Mouse (Mus musculus) adipocyte (in vitro differentiated cells): ENCODE results near the gene Rb1.
A peak's percentile ranks its signal among the peaks of the same experiment; 100 is the strongest.

ENCODE experiments used
- DNase-seq: peaks from one replicate; pipeline ENCODE4 v3.0.0-alpha.2; 2016; ENCODE audit warnings: low spot score

The Rb1 gene

DNA sequence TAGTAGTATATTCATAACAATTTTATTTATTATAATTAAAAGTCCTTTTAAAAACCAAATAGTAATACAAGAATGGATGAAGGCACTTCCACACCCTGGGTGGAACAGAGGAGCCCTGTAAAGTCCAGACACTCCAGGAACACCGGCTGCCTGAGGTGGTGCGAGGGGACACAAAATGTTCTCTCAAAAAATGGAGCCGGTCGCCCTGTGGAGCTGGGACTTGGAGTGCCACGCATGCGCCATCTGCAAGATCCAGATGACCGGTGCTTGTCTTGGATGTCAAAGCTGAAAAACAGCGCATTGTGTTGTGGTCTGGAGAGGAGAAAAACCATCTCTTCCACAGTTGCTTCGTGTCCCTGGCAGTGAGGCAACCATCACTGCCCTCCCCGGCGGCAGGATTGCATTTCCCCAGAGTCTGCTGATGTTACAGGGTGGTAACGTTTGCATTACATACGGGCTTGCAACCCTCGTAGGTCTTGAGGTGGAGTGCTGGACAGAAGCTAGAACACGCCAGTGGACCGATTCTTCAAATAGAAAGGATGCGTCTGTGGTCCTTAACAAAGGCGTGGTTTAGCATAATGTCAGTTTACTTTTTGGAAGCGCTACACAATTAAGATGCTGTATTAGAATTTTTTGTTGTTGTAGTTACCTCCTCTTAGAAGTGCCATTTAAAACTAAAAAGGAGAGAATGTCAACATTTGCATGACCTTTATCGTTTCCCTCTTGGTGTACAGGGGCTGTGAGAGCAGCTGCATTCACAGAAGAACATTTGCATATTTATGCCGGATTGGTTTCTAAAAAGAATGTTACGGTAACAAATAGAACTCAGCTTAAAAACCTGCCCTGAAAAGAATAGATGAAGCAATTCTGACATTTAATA is 9.5 kb upstream of the Rb1 start:
- no peak for DNase-seq

DNA sequence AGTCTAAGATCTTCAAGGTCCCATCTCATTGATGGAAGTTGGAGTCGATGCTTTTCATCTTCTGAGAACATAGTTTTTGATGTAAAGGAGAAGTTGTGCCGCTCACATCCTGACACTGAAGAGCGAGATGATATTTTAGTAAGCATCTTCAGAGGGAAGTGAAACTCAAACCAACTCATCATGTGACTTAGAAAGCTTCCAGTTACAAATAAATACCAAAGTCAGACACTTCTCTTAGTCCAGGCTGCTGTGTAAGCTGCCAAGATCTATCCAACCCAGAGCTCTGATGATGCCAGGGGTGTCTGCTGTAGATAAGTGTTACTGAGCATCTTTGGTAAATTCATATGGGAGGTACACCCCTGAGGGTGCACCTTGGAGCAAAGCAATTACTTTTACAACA is 8.3 kb upstream of the Rb1 start:
- DNase-seq: no peak

DNA sequence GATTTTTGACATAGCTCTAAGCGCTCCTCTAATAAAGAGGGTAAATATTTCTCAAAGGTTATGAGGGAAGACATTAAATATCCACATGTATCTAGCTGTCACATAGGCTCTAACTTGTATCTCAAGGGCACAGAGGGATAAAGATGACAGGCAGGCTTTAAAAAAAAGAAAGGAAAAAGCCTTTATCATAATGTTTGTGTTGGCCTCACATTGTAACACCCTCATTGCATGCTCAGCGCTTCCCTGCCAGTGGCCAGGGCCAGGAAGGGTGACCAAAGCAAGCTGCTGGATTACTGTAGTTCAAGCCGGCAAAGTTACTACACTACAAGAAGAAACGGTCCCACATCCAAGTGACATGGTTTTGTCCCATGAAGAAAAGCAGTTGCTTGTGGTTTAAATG is 5.8 kb upstream of the Rb1 start:
- no peak for DNase-seq

DNA sequence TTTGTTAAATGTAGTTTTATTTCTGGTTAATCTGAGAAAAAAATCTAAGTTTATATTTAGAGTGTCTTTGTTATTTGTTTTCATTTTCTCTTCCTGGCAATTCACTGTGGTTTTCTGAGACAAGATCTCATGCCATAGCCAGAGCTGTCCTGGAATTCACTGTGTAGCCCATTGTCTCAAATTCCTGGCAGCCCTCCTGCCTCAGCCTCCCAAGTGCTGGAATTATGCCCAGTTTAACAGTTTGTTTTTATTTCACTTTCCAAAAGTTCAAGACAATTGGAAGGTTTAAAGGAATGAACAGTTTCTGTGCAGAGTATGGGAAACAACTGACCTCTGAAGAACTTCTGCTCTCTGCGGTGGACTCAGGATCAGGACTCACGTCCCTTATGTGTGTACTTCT is 4.2 kb upstream of the Rb1 start:
- peak; percentile 88 for DNase-seq

DNA sequence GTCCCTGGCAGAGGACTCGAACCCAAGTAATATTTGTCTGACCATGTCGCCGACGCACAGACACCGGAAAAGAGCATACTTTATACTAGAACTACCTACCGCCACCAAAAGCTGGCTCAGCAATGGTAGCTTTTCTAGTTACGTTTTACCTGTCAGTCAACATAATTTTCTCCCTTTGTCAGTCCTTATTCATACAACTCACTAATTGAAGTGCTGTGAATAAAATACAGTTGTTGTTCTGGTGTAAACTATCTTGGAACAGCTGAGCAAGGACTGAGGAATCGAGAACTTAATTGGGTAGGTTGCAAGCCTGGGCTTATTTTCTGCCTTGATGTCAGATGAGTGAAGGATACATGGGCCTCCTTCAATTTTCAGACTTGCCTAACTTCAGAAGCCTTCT is 889 bp upstream of the Rb1 start:
- no peak for DNase-seq

DNA sequence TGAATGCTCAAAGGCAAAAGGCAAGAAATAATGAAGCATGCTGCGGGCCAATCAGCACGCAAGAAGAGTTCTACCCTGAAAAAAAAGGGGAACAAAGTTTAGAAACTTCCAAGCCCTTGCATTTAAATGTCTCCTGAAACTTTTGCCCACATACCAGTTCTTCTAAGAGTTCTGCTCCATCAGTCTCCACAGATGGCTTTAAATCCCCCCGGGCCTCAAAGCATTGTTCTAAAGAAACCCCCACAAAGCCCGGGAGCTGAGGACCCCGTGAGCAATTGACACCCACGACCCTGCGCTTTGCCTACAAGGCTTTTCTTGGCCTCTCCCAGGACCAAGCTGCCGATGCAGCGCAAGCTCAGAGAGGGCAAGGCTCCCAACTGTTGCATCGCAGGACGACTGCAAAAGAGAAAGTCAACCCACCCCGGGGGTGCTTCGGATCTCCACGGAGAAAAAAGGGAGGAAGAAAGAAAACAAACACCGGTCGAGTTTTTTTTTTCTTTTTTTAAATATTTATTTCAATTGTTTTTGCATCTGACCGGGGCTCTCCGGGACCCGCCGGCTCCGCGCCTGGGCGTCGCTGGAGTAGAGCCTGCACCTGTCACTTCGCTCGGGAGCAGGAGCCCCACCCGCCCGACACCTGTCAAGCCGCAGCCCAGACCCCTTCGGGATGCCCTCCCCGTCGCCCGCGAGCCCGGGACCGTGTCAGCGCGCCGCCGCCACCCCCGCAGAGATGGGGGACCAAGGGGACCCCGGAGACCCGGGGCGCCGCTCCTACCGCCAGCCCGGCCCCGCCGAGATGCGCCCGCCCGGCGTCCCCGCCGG is 777 bp downstream of the Rb1 start:
- DNase-seq: no peak

DNA sequence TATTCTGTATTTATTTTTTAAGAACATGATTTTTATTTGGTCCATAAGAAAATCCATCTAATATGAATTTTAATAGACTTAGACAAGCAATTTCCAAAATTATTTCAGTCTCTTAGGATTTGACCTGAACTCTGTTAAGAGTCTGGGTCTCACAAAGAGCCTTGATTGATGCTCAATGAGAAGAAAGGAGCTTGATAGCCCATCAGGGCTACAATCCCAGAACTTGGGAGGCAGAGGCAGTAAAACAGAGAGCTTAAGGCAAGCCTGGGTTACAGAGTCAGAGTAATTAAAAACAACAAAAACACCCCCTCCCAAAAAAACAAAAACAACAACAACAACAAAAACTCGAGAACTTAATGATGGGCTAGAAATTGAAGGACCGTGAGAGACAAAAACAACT is 1.7 kb downstream of the Rb1 start:
- DNase-seq: no peak

DNA sequence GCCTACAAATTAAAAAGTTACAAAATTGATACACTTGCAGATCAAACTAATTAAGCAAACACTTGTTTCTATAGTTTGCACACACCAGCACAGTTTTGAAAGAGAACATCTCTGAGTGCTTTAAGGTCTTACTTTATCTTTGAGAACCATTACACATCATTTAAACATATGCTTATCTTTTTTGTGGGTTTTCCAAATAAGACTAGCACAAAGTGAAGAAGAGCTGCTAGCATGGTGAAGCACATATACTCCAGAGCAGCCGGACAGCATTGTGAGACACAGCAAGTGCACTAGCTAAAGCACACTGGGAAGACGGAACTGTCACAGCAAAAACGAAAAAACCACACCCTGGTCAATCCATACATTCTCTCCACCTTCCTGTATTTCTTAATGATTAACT is 3.5 kb downstream of the Rb1 start:
- no peak for DNase-seq

DNA sequence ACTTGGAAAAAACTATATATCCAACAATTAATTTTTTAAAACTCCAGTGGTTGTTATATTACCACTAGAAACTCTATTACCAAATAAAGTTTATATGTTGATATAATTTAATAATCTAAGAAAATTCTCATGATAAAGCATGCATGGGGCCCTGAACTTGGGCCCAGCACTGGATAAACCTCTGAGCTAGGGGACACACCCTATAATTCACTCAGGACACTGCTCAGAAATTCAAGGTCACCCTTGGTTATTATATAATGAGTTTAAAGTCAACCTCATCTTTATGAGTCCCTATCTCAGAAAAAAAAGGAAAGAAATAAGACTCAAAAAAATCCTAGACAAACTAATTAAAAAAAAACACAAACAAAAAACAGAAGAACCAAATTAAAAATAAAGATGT is 8.7 kb downstream of the Rb1 start:
- DNase-seq: no peak

DNA sequence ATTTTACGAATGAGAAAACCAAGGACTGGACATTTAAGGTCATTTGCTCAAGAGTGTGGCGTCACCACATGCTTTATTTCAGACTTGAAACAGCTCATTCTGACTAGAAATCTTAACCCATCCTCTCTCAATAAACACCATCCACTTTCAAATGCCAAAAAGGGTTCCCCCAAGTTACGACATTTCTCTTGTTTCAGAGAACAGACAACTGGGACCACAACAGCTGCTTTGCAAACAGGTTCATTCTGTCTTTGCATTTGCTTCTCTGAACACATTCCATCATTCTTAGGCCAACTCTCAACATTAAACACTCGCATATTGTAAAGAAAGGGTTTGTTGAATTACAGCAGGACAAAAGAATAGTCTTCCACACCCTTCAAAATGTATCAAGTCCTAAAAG is 11.8 kb downstream of the Rb1 start:
- no peak for DNase-seq

DNA sequence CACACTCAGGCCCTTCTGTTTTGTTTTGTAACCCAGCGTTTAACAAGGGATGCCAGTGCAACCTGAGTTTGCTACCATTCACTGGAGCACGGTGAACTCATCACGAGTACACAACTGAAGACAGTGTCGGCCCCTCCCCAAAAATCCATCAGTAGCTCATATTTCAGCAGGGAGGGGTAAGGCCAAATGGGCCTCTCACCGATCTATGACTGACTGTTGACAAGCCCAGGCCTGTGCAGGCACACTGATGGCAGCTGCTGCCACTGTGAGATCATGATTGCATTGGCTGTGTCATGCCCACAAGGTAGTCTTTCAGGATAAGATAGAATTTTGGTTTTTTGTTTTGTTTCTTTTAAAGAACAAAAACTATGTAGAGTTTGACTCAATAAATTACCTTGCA is 12.2 kb downstream of the Rb1 start:
- DNase-seq: no peak

DNA sequence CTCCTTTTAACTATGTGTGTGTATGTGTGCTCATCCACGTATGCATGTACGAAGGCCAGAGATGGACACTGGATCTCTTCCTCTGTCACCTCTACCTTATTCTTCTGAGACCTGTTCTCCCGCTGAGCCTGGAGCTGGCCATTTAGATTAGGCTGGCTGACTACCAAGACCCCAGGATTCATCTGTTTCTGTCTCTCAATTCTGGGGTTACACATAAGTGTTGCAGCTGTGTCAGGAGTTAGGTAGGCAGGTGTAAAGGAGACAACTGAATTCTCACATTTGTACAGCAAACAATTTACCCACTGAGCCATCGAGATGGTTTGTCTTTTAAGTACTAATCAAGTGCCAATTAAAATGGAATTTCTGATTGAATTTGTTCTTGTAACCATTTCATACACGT is 12.7 kb downstream of the Rb1 start:
- no peak for DNase-seq

DNA sequence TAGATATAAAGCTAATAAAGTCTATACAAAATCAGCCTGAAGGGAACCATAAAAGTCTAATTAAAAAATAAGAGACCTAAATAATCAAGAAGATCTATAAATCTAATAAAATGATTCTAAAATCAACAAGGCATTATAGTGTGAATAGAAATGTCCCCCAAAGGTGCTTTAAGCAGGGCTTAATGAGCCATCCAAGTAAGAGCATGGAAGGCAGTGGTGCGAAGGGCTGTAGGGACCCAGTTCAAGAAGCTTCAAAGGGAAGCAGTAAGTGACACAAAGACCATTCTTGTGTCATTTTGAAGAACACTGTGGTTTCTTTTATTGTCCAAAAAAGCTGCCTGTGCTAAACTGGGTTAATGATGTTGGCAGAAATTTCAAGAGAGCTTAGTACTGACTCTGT is 18.1 kb downstream of the Rb1 start:
- DNase-seq: no peak

DNA sequence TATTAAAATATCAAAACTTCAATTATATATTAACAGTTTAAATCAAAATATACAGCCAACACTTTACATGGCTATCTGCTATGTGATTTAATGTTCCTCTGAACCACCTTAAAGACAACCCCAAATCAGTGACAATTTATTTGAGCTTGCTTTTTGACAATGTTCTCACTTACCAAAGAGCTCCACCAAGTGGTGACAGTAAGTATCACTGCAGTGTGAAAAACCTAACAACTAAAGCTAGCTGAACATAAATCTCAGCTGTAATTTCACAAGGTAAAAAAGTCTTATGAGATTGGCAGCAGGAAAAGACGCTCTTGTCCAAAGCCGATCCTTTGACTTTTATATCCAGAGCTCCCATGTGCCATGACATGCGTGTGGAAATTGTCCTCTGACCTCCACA is 22.4 kb downstream of the Rb1 start:
- DNase-seq: peak; percentile 79

DNA sequence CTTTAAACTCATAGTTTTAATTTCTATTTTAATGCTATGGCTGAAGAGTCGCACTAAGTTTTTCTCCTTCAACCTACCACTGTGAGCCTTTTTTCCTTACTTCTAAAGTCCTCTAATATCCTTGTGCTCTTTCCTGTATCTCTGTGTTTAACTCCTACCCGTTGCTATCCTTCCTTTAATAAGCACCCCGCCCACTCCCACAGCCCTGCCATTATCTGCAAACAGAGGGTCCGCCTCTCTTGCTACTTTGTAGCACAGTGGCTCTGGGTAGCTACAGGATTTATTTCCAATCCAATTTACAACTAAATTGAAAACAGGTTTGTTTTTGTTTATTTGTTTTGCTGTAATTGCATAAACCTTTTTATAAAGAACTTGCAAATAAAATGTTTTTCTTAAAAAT is 23.8 kb downstream of the Rb1 start:
- DNase-seq: no peak

DNA sequence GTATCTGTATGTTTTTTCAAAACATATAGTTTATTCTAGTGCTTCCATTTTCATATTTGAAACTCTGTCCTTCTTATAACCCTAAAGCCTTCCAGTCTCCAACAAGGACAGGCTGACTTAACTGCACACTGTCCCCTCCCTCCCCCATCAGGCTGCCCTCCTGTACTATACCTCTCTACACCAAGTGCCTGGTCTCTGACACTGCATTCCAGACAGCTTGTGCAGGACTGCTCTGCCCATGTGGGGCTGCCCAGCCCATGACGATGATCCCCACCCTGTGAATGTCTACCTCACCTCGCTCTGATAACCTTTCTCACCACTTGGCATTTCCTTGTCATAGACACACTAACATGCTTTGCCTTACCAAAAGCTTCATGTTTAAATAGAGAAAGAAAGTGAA is 30.1 kb downstream of the Rb1 start:
- DNase-seq: no peak

DNA sequence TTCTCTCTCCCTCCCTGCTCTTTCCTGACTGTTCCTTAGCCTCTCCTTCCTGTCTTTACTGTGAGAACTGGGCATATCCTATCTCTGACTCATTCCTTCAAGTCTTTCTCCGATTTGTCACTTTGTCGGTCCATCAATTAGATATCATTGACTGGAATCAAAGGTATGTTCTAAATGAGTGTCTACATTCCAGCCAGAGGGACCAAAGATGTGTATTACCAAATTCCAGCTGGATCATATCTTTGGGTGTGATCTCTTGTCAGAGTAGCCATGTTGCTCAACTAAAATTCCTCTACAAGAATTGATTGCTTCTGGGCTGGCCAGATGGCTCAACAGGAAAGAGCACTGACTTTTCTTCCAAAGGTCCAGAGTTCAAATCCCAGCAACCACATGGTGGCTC is 32.0 kb downstream of the Rb1 start:
- DNase-seq: no peak

DNA sequence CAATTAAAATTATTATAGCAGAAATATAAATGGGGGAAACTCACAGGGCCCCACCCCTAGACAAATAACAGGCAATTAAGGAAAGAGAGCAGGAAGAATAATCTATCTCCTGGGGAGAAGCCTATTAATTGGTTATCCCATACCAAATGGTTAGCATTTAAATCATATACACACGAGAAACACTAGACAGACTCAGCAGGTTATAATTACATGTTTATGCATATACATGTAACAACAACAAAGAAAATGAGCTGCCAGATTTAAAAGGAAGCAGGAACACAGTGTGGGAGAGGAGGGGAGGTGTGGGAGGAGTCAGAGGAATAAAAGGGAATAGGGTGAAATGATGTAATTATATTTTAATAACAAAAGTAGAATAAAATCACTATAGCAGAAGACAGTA is 33.2 kb downstream of the Rb1 start:
- no peak for DNase-seq

DNA sequence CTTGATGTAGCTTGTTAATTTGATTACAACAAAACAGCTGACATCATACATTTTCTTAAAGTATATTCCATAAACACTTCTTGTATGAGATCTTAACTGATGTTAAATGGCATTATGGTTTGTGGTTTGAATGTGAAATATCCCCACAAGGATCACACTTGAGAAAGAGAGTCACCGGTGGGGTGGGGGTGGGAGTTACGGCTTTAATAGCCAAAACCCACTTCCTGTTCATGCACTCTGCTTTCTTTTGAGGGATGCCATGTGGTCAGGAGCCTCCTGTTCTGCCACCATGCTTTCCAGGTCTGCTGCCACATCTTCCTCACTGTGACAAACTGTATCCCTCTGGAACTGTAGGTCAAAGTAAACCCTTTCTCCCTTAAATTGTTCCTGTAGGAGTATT is 35.7 kb downstream of the Rb1 start:
- no peak for DNase-seq

DNA sequence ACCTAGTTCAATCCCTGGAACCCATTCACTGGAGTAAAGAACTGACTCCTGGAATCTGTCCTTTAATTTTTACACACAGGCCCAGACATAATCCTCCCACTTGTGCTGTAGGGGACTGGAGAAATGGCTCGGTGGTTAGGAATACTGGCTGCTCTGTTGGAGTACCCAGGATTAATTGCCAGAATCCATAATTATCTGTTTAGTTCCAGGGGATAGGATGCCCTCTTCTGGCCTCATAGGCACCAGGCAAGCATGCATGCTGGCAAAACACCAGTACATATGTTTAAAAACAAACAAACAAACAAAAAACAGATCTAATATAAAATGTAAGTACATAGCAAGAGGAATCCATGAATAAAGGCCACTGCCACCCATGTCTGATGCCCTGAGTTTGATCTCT is 44.6 kb downstream of the Rb1 start:
- DNase-seq: peak; percentile 48

DNA sequence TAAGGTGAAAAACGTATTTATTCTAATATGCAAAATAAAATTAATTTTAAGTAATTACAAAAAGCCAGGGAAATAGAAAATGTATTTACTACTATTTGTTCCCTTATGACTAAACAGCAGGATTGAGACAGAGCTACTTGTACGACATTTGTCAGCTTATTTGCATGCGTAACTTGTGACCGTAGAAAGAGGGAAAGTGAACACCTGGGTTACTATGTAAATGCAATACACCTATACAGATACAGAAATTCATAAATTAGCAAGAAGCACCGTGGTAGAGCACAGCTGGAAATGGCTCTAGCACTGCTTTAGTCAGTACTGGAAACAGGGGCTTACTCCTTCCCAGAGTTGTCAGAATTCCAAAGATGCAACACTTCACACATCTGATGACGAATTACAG is 46.5 kb downstream of the Rb1 start:
- no peak for DNase-seq

DNA sequence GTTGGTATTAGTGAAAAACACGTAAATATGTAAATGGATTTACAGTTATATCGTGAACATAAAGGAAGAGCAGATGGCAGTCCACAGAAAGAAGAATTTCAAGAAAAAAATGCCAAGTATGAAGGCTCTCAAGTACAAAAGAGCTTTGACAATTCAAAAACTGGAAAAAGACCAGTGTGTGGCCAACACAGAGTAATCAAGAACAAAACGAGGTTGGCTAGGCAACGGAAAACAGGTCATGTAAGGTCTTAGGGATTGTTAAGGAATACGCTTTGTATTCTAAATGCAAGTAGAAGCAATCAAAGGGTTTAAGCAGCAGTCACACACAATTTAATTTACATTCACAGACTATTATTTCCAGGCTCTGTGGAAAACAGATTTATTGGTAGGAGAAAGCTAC is 53.8 kb downstream of the Rb1 start:
- no peak for DNase-seq

DNA sequence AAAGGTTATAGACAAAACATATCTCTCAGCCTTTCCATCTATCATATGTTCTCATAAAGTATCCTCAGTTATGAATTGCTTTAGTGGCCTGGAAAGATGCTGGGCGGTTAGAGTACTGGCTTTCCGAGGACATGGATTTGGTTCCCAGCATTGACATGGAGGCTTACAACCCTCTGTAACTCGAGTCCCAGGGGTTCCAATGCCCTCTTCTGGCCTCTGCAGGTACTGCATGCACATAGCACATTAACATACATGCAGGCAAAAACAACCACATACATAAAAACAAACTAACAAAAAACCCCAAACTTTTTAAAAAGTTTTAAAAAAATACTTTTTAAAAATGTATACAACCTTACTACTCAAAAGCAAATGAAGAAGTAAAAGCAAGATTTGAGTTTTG is 59.5 kb downstream of the Rb1 start:
- no peak for DNase-seq

DNA sequence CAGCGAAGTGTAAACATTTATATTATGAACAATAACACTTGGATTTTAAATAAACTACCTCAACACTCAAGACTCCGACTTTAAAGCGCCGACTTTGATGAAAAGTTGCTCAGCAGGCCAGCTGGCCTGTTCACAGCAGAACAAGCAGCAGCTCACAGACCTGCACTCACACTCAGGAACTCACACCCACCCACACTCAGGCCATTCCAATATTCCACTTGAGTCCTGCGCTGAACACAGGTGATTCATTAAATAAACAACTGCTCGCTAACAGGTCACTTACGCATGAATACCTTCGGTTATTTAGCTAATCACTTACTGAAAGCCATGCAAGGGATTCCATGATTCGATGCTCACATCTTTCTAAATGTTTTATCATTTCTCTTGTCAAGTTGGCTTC is 63.4 kb downstream of the Rb1 start:
- DNase-seq: no peak
